Mouse (Mus musculus): ENCODE results near the gene Sfxn3. TPM values are rescaled to one million over a fixed set of nuclear protein-coding genes. Genes with fewer than 3 reads are reported as not detected.

Sfxn3 gene
- 28.8 and 34.5 TPM in 2 replicates for polyA plus RNA-seq (2014; fragmentation: Nextera tagmentation; extraction: Ambion mirVana)

- under 1% methylated on average over 26 of the region's 26 CpGs for WGBS
- Histone ChIP-seq H3K9ac (replicated peaks; ENCODE audit: low read depth, low read length) (peak within 1 kb of the TSS; percentile 41), H3K36me3 (ENCODE audit: control insufficient read depth, insufficient read depth, low read length) (no peaks in the 10 kb centered on the region; the same call in 1 of the 2 replicates), H3K27me3 (ENCODE audit: control insufficient read depth, insufficient read depth, low read length) (0 out of 2 replicates have a peak, but pooled peaks cover 6% of the 10 kb centered on the region), H3K4me1 (ENCODE audit: control insufficient read depth, insufficient read depth, low read length) (peaks cover 13% of the 10 kb centered on the region), H3K27ac (ENCODE audit: low read length) (peak within 1 kb of the TSS; percentile 88), H3K4me2 (replicated peaks; ENCODE audit: low read depth, low read length) (peak within 1 kb of the TSS; percentile 81), H3K9me3 (ENCODE audit: control insufficient read depth, low read depth, low read length) (no peaks in the 10 kb centered on the region), H3K4me3 (ENCODE audit: low read depth, low read length) (peak within 1 kb of the TSS; percentile 45)
- peak; percentile 83 for ATAC-seq (ENCODE audit: insufficient number of reproducible peaks, insufficient read depth, low FRiP score, low read depth)
These were observed at the start of gene Sfxn3 for GRCm38 (mm10) chr19:45047417-45047934. Gene Sfxn3, plus strand, starts transcription at chr19:45047503.

DNA sequence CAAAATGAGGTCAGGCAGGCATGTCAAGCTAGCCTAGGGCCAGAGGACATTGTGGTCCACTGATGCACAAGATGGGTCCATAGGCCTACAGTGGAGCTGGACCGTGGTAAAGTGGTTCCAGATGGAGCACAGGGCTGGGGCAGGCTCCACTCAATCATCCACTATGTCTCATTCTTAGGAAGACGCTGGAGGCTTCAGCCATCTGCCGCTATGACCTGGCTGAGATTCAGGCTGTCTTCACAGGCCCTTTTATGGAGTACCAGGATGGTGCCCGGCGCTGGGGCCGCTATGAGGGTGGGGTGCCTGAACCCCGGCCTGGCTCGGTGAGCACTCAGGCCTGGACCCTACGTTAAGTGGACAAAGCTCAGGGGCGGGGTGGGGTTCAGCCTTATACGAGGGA, 49.5 kb upstream of the Sfxn3 start:
- Histone ChIP-seq H3K4me3 (ENCODE audit: low read depth, low read length) (no peak overlapping the region), H3K9ac (replicated peaks; ENCODE audit: low read depth, low read length) (no peak overlapping the region), H3K9me3 (ENCODE audit: control insufficient read depth, low read depth, low read length) (no peaks in the 10 kb centered on the region), H3K4me1 (ENCODE audit: control insufficient read depth, insufficient read depth, low read length) (no peaks in the 10 kb centered on the region), H3K27ac (ENCODE audit: low read length) (no peak overlapping the region), H3K4me2 (replicated peaks; ENCODE audit: low read depth, low read length) (no peak overlapping the region), H3K27me3 (ENCODE audit: control insufficient read depth, insufficient read depth, low read length) (no peaks in the 10 kb centered on the region), H3K36me3 (ENCODE audit: control insufficient read depth, insufficient read depth, low read length) (peaks cover 2% of the 10 kb centered on the region; the same call in 1 of the 2 replicates)
- 80% methylated on average over 11 of the region's 11 CpGs for WGBS
- ATAC-seq (ENCODE audit: insufficient number of reproducible peaks, insufficient read depth, low FRiP score, low read depth): no peak

GRCm38 (mm10) chr19:44999647-45000046, 47.7 kb upstream of the Sfxn3 start:
- Histone ChIP-seq H3K36me3 (ENCODE audit: control insufficient read depth, insufficient read depth, low read length) (peaks cover 13% of the 10 kb centered on the region), H3K4me2 (replicated peaks; ENCODE audit: low read depth, low read length) (no peak overlapping the region), H3K9ac (replicated peaks; ENCODE audit: low read depth, low read length) (no peak overlapping the region), H3K27ac (ENCODE audit: low read length) (no peak overlapping the region), H3K4me1 (ENCODE audit: control insufficient read depth, insufficient read depth, low read length) (no peaks in the 10 kb centered on the region), H3K27me3 (ENCODE audit: control insufficient read depth, insufficient read depth, low read length) (no peaks in the 10 kb centered on the region), H3K4me3 (ENCODE audit: low read depth, low read length) (no peak overlapping the region), H3K9me3 (ENCODE audit: control insufficient read depth, low read depth, low read length) (no peaks in the 10 kb centered on the region)
- no peak for ATAC-seq (ENCODE audit: insufficient number of reproducible peaks, insufficient read depth, low FRiP score, low read depth)
- WGBS: 85% methylated on average over 8 of the region's 8 CpGs

DNA sequence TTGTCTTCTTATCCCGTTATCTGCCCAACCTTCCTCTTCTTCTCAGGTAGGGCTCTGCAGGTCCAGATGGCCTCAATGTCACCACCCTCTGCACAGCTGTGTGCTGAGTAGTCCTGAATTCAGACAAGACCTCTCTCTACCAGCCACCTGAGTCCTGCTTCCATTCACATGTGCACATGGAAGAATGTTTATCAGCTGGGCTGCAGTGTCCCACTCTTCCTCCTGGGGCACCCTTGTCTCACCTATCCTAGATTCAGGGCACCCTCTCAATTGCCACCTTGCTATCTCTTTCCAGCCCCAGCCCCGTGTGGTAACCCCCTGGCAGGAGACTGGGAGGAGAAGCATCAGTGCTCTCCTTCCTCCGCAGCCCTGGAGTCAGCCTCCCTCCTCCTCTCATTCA, 45.0 kb upstream of the Sfxn3 start:
- no peaks in the 10 kb centered on the region for H3K27me3 ChIP-seq (ENCODE audit: control insufficient read depth, insufficient read depth, low read length)
- H3K4me3 ChIP-seq (ENCODE audit: low read depth, low read length): no peak overlapping the region
- H3K27ac ChIP-seq (ENCODE audit: low read length): no peak overlapping the region
- WGBS: 63% methylated on average over 3 of the region's 3 CpGs
- H3K9me3 ChIP-seq (ENCODE audit: control insufficient read depth, low read depth, low read length): no peaks in the 10 kb centered on the region
- H3K4me1 ChIP-seq (ENCODE audit: control insufficient read depth, insufficient read depth, low read length): peaks cover 13% of the 10 kb centered on the region; the same call in 1 of the 2 replicates
- peaks cover 13% of the 10 kb centered on the region for H3K36me3 ChIP-seq (ENCODE audit: control insufficient read depth, insufficient read depth, low read length)
- H3K9ac ChIP-seq (replicated peaks; ENCODE audit: low read depth, low read length): no peak overlapping the region
- no peak overlapping the region for H3K4me2 ChIP-seq (replicated peaks; ENCODE audit: low read depth, low read length)
- ATAC-seq (ENCODE audit: insufficient number of reproducible peaks, insufficient read depth, low FRiP score, low read depth): no peak

DNA sequence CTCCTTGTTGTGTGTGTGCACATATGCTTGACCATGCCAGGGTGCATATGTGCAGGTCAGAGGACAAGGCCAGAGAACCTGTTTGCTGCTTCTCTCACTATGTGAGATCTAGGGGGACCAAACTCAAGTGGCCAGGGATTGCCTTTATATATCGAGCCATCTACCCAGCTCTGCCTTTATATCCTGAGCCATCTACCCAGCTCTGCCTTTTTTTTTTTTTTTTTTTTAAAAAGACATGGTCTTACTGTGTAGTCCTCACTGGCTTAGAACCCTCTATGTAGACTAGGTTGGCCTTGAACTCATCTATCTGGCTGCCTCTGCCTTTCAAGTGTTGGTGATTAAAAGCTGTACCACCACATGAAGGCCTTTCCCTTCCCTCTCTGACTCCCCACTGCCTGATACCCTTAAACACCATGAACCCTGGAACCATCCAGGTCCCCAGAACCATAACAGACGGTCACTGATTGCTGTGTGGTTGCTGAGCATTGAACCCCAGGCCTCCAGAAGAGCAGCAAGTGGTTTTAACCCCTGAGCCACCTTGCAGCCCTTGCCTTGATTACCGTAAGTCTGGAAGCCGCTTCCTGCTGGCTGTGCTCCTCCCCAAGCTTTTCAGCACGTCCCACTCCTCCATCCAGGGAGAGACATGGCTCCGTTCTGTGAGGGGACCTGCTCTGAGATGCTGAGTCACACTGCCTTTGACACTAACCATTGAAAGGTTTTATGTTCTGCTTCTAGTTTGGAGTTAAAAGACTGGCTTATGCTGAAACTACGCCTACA, 43.4 kb upstream of the Sfxn3 start:
- H3K4me2 ChIP-seq (replicated peaks; ENCODE audit: low read depth, low read length): no peak overlapping the region
- H3K4me1 ChIP-seq (ENCODE audit: control insufficient read depth, insufficient read depth, low read length): peaks cover 18% of the 10 kb centered on the region; the same call in 1 of the 2 replicates
- 92% methylated on average over 7 of the region's 7 CpGs for WGBS
- H3K27ac ChIP-seq (ENCODE audit: low read length): no peak overlapping the region
- peaks cover 18% of the 10 kb centered on the region for H3K36me3 ChIP-seq (ENCODE audit: control insufficient read depth, insufficient read depth, low read length)
- no peak for ATAC-seq (ENCODE audit: insufficient number of reproducible peaks, insufficient read depth, low FRiP score, low read depth)
- H3K4me3 ChIP-seq (ENCODE audit: low read depth, low read length): no peak overlapping the region
- H3K9ac ChIP-seq (replicated peaks; ENCODE audit: low read depth, low read length): no peak overlapping the region
- no peaks in the 10 kb centered on the region for H3K27me3 ChIP-seq (ENCODE audit: control insufficient read depth, insufficient read depth, low read length)
- H3K9me3 ChIP-seq (ENCODE audit: control insufficient read depth, low read depth, low read length): no peaks in the 10 kb centered on the region

DNA sequence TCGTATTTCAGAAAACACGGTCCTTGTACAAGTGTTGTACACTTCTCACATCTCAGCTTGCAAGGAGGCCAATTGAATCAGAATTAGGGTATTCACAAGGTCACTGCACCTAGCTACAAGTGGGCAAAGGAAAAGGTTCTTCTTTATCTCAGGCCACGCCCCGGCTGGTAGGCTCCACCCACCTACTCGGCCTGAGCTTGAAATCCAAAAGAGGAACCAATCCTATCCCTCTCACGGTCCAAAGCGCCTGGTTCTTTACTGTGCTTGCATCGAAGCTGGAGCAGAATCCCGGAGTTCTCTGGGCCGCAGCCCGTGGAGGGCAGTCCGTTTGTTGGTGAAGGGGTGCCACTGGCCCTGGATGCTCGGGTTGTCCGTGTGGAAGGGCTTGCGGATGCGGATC, 41.9 kb upstream of the Sfxn3 start, which contains the start of gene Twnk:
TSS of gene Twnk (plus strand) at position 220 of the 400 bp plus-strand sequence.
- peaks cover 26% of the 10 kb centered on the region for H3K36me3 ChIP-seq (ENCODE audit: control insufficient read depth, insufficient read depth, low read length)
- no peaks in the 10 kb centered on the region for H3K9me3 ChIP-seq (ENCODE audit: control insufficient read depth, low read depth, low read length)
- peaks cover 18% of the 10 kb centered on the region; the same call in 1 of the 2 replicates for H3K4me1 ChIP-seq (ENCODE audit: control insufficient read depth, insufficient read depth, low read length)
- peak within 1 kb of the TSS; percentile 51 for H3K9ac ChIP-seq (replicated peaks; ENCODE audit: low read depth, low read length)
- ATAC-seq (ENCODE audit: insufficient number of reproducible peaks, insufficient read depth, low FRiP score, low read depth): no peak
- H3K4me3 ChIP-seq (ENCODE audit: low read depth, low read length): peak within 1 kb of the TSS; percentile 64
- H3K27me3 ChIP-seq (ENCODE audit: control insufficient read depth, insufficient read depth, low read length): no peaks in the 10 kb centered on the region
- 11% methylated on average over 16 of the region's 16 CpGs for WGBS
- H3K27ac ChIP-seq (ENCODE audit: low read length): peak within 1 kb of the TSS; percentile 80
- H3K4me2 ChIP-seq (replicated peaks; ENCODE audit: low read depth, low read length): peak within 1 kb of the TSS; percentile 75

- peaks cover 18% of the 10 kb centered on the region; the same call in 1 of the 2 replicates for H3K4me1 ChIP-seq (ENCODE audit: control insufficient read depth, insufficient read depth, low read length)
- H3K4me3 ChIP-seq (ENCODE audit: low read depth, low read length): peak within 1 kb of the TSS; percentile 64
- peak within 1 kb of the TSS; percentile 51 for H3K9ac ChIP-seq (replicated peaks; ENCODE audit: low read depth, low read length)
- peak; percentile 92 for ATAC-seq (ENCODE audit: insufficient number of reproducible peaks, insufficient read depth, low FRiP score, low read depth)
- H3K27me3 ChIP-seq (ENCODE audit: control insufficient read depth, insufficient read depth, low read length): no peaks in the 10 kb centered on the region
- H3K27ac ChIP-seq (ENCODE audit: low read length): peak within 1 kb of the TSS; percentile 80
- H3K4me2 ChIP-seq (replicated peaks; ENCODE audit: low read depth, low read length): peak within 1 kb of the TSS; percentile 75
- H3K36me3 ChIP-seq (ENCODE audit: control insufficient read depth, insufficient read depth, low read length): peaks cover 33% of the 10 kb centered on the region
- WGBS: under 1% methylated on average over 82 of the region's 82 CpGs
- no peaks in the 10 kb centered on the region for H3K9me3 ChIP-seq (ENCODE audit: control insufficient read depth, low read depth, low read length)
These were observed 41.2 kb upstream of the Sfxn3 start, which contains the start of gene Mrpl43 for GRCm38 (mm10) chr19:45005957-45006712. Gene Mrpl43, minus strand, starts transcription at chr19:45006442.

DNA sequence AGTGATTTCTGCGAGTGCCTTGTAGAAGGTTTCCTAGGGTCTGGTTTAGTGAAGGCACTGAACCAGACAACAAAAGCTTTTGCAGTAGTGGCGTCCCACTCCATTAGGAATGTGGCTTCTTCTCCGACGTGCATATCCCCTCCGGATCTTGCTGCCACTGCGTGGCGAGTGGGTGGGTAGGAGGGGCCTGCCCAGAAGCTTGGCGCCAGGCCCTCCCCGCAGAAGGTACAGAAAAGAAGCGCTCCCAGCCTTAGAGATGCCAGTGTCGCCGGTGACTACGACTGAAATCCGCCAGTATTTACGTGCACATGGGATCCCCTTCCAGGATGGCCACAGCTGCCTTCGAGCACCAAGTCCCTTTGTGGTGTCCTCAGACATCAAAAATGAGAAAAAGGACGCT, 40.3 kb upstream of the Sfxn3 start:
- Histone ChIP-seq H3K36me3 (ENCODE audit: control insufficient read depth, insufficient read depth, low read length) (peaks cover 40% of the 10 kb centered on the region), H3K4me2 (replicated peaks; ENCODE audit: low read depth, low read length) (peak overlapping the region; percentile 75), H3K27me3 (ENCODE audit: control insufficient read depth, insufficient read depth, low read length) (no peaks in the 10 kb centered on the region), H3K4me1 (ENCODE audit: control insufficient read depth, insufficient read depth, low read length) (peaks cover 18% of the 10 kb centered on the region; the same call in 1 of the 2 replicates), H3K4me3 (ENCODE audit: low read depth, low read length) (peak overlapping the region; percentile 64), H3K9ac (replicated peaks; ENCODE audit: low read depth, low read length) (peak overlapping the region; percentile 51), H3K9me3 (ENCODE audit: control insufficient read depth, low read depth, low read length) (no peaks in the 10 kb centered on the region), H3K27ac (ENCODE audit: low read length) (peak overlapping the region; percentile 80; the same call in 1 of the 2 replicates)
- 35% methylated on average over 17 of the region's 17 CpGs for WGBS
- no peak for ATAC-seq (ENCODE audit: insufficient number of reproducible peaks, insufficient read depth, low FRiP score, low read depth)

Measured in stomach, embryonic 14.5 days (tissue).